14 mouse cellular contexts compared by ENCODE assay signal in the genomic region with DNA sequence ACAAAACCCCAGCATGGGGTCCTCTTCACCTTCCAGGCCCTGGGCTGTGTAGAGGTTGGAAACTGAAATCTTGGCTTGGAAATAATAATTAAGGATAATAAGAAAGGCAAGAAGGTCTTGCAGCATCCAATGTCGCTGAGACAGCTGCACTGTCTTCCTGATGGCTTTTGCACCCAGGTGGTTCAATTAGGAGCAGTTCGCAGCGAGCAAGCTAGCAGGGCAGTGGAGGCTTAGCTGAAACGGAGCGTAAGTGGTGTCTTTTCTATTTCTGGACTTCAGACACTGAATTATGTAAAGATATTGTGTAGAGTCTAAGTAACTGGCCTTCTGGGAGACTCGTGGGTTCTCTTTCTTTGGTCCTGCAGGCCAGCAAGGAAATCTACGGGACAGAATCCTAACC. TPM values are rescaled to one million over a fixed set of nuclear protein-coding genes. Genes with fewer than 3 reads are reported as not detected.
DNase-seq lines count a peak whose midpoint lies in the region; ATAC-seq and TF ChIP-seq lines count a peak whose summit lies in the region.
"Had no signal": no experiment of that assay in that cellular context is flagged by ENCODE, and none has a peak within 500 bp of the region (broad histone marks: within the 10 kb centered on the region; RNA-seq: fewer than 3 reads in every experiment).

No protein-coding gene starts in this region.

- H3K9me3 ChIP-seq in hindbrain, embryonic 13.5 days: no peaks in the 10 kb centered on the region
- no peaks in the 10 kb centered on the region for H3K9me3 ChIP-seq in hindbrain, embryonic 10.5 days
- no peaks in the 10 kb centered on the region for H3K9me3 ChIP-seq in forebrain, embryonic 13.5 days (replicated peaks)
- no peaks in the 10 kb centered on the region for H3K9me3 ChIP-seq in midbrain, embryonic 15.5 days
- no peaks in the 10 kb centered on the region for H3K9me3 ChIP-seq in kidney, embryonic 15.5 days (replicated peaks)
- H3K9me3 ChIP-seq: embryonic facial prominence, embryonic 12.5 days; heart, embryonic 10.5 days; limb, embryonic 15.5 days had no signal

- no peak overlapping the region for H3K9ac ChIP-seq in hindbrain, embryonic 13.5 days
- H3K9ac ChIP-seq in forebrain, embryonic 13.5 days: no peak overlapping the region
- no peak overlapping the region for H3K9ac ChIP-seq in midbrain, embryonic 15.5 days
- no peak overlapping the region for H3K9ac ChIP-seq in kidney, embryonic 15.5 days
- H3K9ac ChIP-seq: embryonic facial prominence, embryonic 12.5 days; limb, embryonic 15.5 days had no signal

- 74% methylated on average over 7 of the region's 7 CpGs for WGBS in hindbrain, embryonic 13.5 days
- 86% methylated on average over 7 of the region's 7 CpGs for WGBS in hindbrain, embryonic 10.5 days
- WGBS in bone marrow, adult 2 months: 62% methylated on average over 7 of the region's 7 CpGs
- 52% methylated on average over 7 of the region's 7 CpGs for WGBS in forebrain, embryonic 13.5 days
- 50% methylated on average over 7 of the region's 7 CpGs for WGBS in midbrain, embryonic 15.5 days
- 85% methylated on average over 7 of the region's 7 CpGs for WGBS in kidney, embryonic 15.5 days

- H3K4me1 ChIP-seq in hindbrain, embryonic 13.5 days (replicated peaks): peaks cover 25% of the 10 kb centered on the region
- peaks cover 12% of the 10 kb centered on the region; the same call in 1 of the 2 replicates for H3K4me1 ChIP-seq in hindbrain, embryonic 10.5 days (replicated peaks)
- no peaks in the 10 kb centered on the region for H3K4me1 ChIP-seq in bone marrow, adult 2 months (ENCODE audit: control insufficient read depth, insufficient read depth, low read length)
- H3K4me1 ChIP-seq in forebrain, embryonic 13.5 days: peaks cover 34% of the 10 kb centered on the region
- H3K4me1 ChIP-seq in midbrain, embryonic 15.5 days: peaks cover 11% of the 10 kb centered on the region
- H3K4me1 ChIP-seq in kidney, embryonic 15.5 days: no peaks in the 10 kb centered on the region

- no peak for DNase-seq in hindbrain, embryonic 10.5 days (ENCODE audit: low spot score)
- DNase-seq in layer of hippocampus, adult 9-11 months: no peak
- no peak for DNase-seq in gastrocnemius, postnatal 10 days
- DNase-seq: kidney, postnatal 14 days had no signal

- peak overlapping the region; percentile 32; the same call in 1 of the 2 replicates for H3K27ac ChIP-seq in hindbrain, embryonic 13.5 days
- H3K27ac ChIP-seq in hindbrain, embryonic 10.5 days: no peak overlapping the region
- H3K27ac ChIP-seq in bone marrow, adult 2 months (ENCODE audit: control insufficient read depth, insufficient read depth, low read depth, low read length, poor library complexity): 0 out of 2 replicates have a peak overlapping the region, but pooled peaks have one; percentile 14
- peak overlapping the region; percentile 69 for H3K27ac ChIP-seq in forebrain, embryonic 13.5 days
- H3K27ac ChIP-seq in midbrain, embryonic 15.5 days: peak overlapping the region; percentile 67
- no peak overlapping the region for H3K27ac ChIP-seq in kidney, embryonic 15.5 days
- H3K27ac ChIP-seq: embryonic facial prominence, embryonic 12.5 days; heart, embryonic 10.5 days; limb, embryonic 15.5 days had no signal

- no peaks in the 10 kb centered on the region for H3K36me3 ChIP-seq in hindbrain, embryonic 13.5 days
- no peaks in the 10 kb centered on the region for H3K36me3 ChIP-seq in hindbrain, embryonic 10.5 days
- H3K36me3 ChIP-seq in forebrain, embryonic 13.5 days (ENCODE audit: poor library complexity, severe bottlenecking): no peaks in the 10 kb centered on the region
- no peaks in the 10 kb centered on the region for H3K36me3 ChIP-seq in midbrain, embryonic 15.5 days (replicated peaks)
- no peaks in the 10 kb centered on the region for H3K36me3 ChIP-seq in kidney, embryonic 15.5 days
- H3K36me3 ChIP-seq: embryonic facial prominence, embryonic 12.5 days; heart, embryonic 10.5 days; limb, embryonic 15.5 days had no signal

- TF ChIP-seq POLR2A in bone marrow, adult 2 months (IDR thresholded peaks at IDR 0.05; ENCODE audit: borderline replicate concordance, control insufficient read depth, low read depth, low read length): no peak

- H3K27me3 ChIP-seq in hindbrain, embryonic 13.5 days: no peaks in the 10 kb centered on the region
- H3K27me3 ChIP-seq in hindbrain, embryonic 10.5 days (ENCODE audit: insufficient read depth, poor library complexity, severe bottlenecking): no peaks in the 10 kb centered on the region
- H3K27me3 ChIP-seq in forebrain, embryonic 13.5 days: no peaks in the 10 kb centered on the region
- no peaks in the 10 kb centered on the region for H3K27me3 ChIP-seq in midbrain, embryonic 15.5 days (replicated peaks)
- H3K27me3 ChIP-seq in kidney, embryonic 15.5 days: no peaks in the 10 kb centered on the region
- H3K27me3 ChIP-seq: embryonic facial prominence, embryonic 12.5 days; limb, embryonic 15.5 days; Patski had no signal

- no peak for ATAC-seq in hindbrain, embryonic 13.5 days (ENCODE audit: low FRiP score)
- peak; percentile 39 for ATAC-seq in forebrain, embryonic 13.5 days
- peak; percentile 33; the same call in 1 of the 2 replicates for ATAC-seq in midbrain, embryonic 15.5 days (replicated peaks)
- ATAC-seq in kidney, embryonic 15.5 days (replicated peaks; ENCODE audit: low FRiP score): no peak
- ATAC-seq: lung, postnatal 0 days; Patski had no signal

- no peak overlapping the region for H3K4me3 ChIP-seq in hindbrain, embryonic 13.5 days
- no peak overlapping the region for H3K4me3 ChIP-seq in hindbrain, embryonic 10.5 days
- no peak overlapping the region for H3K4me3 ChIP-seq in bone marrow, adult 2 months (replicated peaks; ENCODE audit: control insufficient read depth, low read depth, low read length)
- no peak overlapping the region for H3K4me3 ChIP-seq in forebrain, embryonic 13.5 days
- H3K4me3 ChIP-seq in midbrain, embryonic 15.5 days: no peak overlapping the region
- H3K4me3 ChIP-seq in kidney, embryonic 15.5 days (replicated peaks): no peak overlapping the region
- H3K4me3 ChIP-seq: embryonic facial prominence, embryonic 12.5 days; heart, embryonic 10.5 days; limb, embryonic 15.5 days had no signal

- H3K4me2 ChIP-seq in hindbrain, embryonic 13.5 days: peak overlapping the region; percentile 8; the same call in 1 of the 2 replicates
- H3K4me2 ChIP-seq in forebrain, embryonic 13.5 days: peak overlapping the region; percentile 29
- peak overlapping the region; percentile 15; the same call in 1 of the 2 replicates for H3K4me2 ChIP-seq in midbrain, embryonic 15.5 days
- no peak overlapping the region for H3K4me2 ChIP-seq in kidney, embryonic 15.5 days
- H3K4me2 ChIP-seq: embryonic facial prominence, embryonic 12.5 days; limb, embryonic 15.5 days had no signal

- no peak for TF ChIP-seq CTCF in bone marrow, adult 2 months (IDR thresholded peaks at IDR 0.05; ENCODE audit: control insufficient read depth, insufficient read depth, low read length)

RNA-seq across cellular contexts. Expression of a gene that starts 56.8 kb away (rescaled TPM):
- polyA plus RNA-seq in hindbrain, embryonic 13.5 days (2015; fragmentation: Nextera tagmentation; extraction: Ambion mirVana): 3.1 and 4.5 TPM in 2 replicates
- 0.90 and 2.5 TPM in 2 replicates for polyA plus RNA-seq in hindbrain, embryonic 10.5 days (2016; fragmentation: Nextera tagmentation; extraction: Ambion mirVana)
- polyA plus RNA-seq in bone marrow, adult 2 months (2011; ENCODE audit: insufficient read depth, insufficient read length, low replicate concordance, missing spikeins): 11.3 and 13.3 TPM in 2 replicates
- polyA plus RNA-seq in forebrain, embryonic 13.5 days (2015; fragmentation: Nextera tagmentation; extraction: Ambion mirVana): 1.8 and 2.5 TPM in 2 replicates
- 1.9 and 2.3 TPM in 2 replicates for polyA plus RNA-seq in midbrain, embryonic 15.5 days (2015; fragmentation: Nextera tagmentation; extraction: Ambion mirVana)
- 0.27 and 0.37 TPM in 2 replicates for polyA plus RNA-seq in kidney, embryonic 15.5 days (2015; fragmentation: Nextera tagmentation; extraction: Ambion mirVana)
- total RNA-seq in gastrocnemius, postnatal 10 days (2021): 1 to 10 TPM in 1 of 2 experiments, under 1 TPM in 1; 0.72 to 1.1 TPM
- polyA plus RNA-seq: Patski had no signal

RNA-seq across cellular contexts. Expression of a gene that starts 57.7 kb away (rescaled TPM):
- polyA plus RNA-seq in hindbrain, embryonic 13.5 days (2015; fragmentation: Nextera tagmentation; extraction: Ambion mirVana): 80.9 and 84.4 TPM in 2 replicates
- polyA plus RNA-seq in hindbrain, embryonic 10.5 days (2016; fragmentation: Nextera tagmentation; extraction: Ambion mirVana): 150 and 153 TPM in 2 replicates
- polyA plus RNA-seq in bone marrow, adult 2 months (2011; ENCODE audit: insufficient read depth, insufficient read length, low replicate concordance, missing spikeins): 47.9 and 78.8 TPM in 2 replicates
- 93.9 and 125 TPM in 2 replicates for polyA plus RNA-seq in forebrain, embryonic 13.5 days (2015; fragmentation: Nextera tagmentation; extraction: Ambion mirVana)
- polyA plus RNA-seq in midbrain, embryonic 15.5 days (2015; fragmentation: Nextera tagmentation; extraction: Ambion mirVana): 79.1 and 83.7 TPM in 2 replicates
- polyA plus RNA-seq in kidney, embryonic 15.5 days (2015; fragmentation: Nextera tagmentation; extraction: Ambion mirVana): 110 and 144 TPM in 2 replicates
- total RNA-seq in gastrocnemius, postnatal 10 days (2021): 100 to 1,000 TPM; 146 to 147 TPM

Comparison
In these comparisons a context has a peak if more than half of its experiments do, and no peak if none do; other contexts are left out.
1. H3K27ac ChIP-seq: peak in hindbrain, embryonic 13.5 days (single experiment), bone marrow, adult 2 months (single experiment), forebrain, embryonic 13.5 days (single experiment) and midbrain, embryonic 15.5 days (single experiment); none in hindbrain, embryonic 10.5 days (single experiment) and kidney, embryonic 15.5 days (single experiment).
2. ATAC-seq: peak in forebrain, embryonic 13.5 days (single experiment) and midbrain, embryonic 15.5 days (single experiment); none in hindbrain, embryonic 13.5 days (single experiment) and kidney, embryonic 15.5 days (single experiment).